Mouse (Mus musculus): Measurements from ENCODE around the gene Dhx30.

DNA sequence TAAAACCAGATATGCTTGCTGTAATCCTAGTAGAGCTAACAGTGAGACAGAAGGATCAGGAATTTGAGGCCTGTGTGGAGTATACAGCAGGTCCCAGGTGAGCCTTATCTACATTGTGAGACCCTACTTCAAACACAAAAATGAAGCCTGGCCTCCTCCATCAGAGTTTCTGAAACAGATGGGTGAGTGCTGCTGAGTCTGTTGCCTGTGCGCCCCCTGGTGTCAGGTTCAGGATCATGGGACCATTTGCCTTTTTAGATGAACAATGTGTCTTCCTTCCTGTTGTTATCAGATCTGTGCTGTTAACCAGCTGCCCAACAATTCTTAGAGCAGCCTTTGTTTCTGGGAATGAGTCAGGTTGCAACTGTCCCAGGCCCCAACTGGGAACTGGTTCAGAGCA, 45.8 kb downstream of the Dhx30 start:
- TF ChIP-seq POLR2A (IDR thresholded peaks at IDR 0.05; ENCODE audit: low read depth, low read length) (no peak), CTCF (IDR thresholded peaks at IDR 0.05; ENCODE audit: extremely low read depth, insufficient read length, insufficient replicate concordance, low read depth, low read length) (peak; percentile 78; the same call in 1 of the 2 replicates)

Data from small intestine, adult 2 months (tissue).